Mouse (Mus musculus): ENCODE measurements around the gene Slc35a5. TPM values are rescaled to one million over a fixed set of nuclear protein-coding genes. Genes with fewer than 3 reads are reported as not detected.

Slc35a5 gene
- polyA plus RNA-seq, 3 experiments from 2014 or later = 27.9 to 45.7 (median 36.3) TPM

GRCm38 (mm10) chr16:45110498-45110897 is 48.0 kb downstream of the Slc35a5 start:
- ATAC-seq = no peak

- ATAC-seq = peak; percentile 89
Measured at GRCm38 (mm10) chr16:45108203-45108878, 50.2 kb downstream of the Slc35a5 start.

GRCm38 (mm10) chr16:45104993-45105392 is 53.5 kb downstream of the Slc35a5 start:
- ATAC-seq = no peak

- no peak for ATAC-seq
Measured at GRCm38 (mm10) chr16:45100892-45101291, 57.6 kb downstream of the Slc35a5 start.

- ATAC-seq = no peak
Measured at GRCm38 (mm10) chr16:45098886-45099210, 59.7 kb downstream of the Slc35a5 start.

GRCm38 (mm10) chr16:45098186-45098885 is 60.2 kb downstream of the Slc35a5 start:
- ATAC-seq = no peak

GRCm38 (mm10) chr16:45097467-45097866 is 61.0 kb downstream of the Slc35a5 start:
- ATAC-seq = no peak

GRCm38 (mm10) chr16:45095561-45096482 is 62.7 kb downstream of the Slc35a5 start:
- no peak for ATAC-seq

- no peak for ATAC-seq
Measured at GRCm38 (mm10) chr16:45095030-45095429, 63.5 kb downstream of the Slc35a5 start.

- ATAC-seq = no peak
Measured at GRCm38 (mm10) chr16:45094136-45094756, 64.3 kb downstream of the Slc35a5 start.

GRCm38 (mm10) chr16:45093137-45093731 is 65.3 kb downstream of the Slc35a5 start, which contains the start of gene Ccdc80:
Gene Ccdc80, plus strand, starts transcription at chr16:45093402.
- ATAC-seq = peak; percentile 34

GRCm38 (mm10) chr16:45090005-45090404 is 68.5 kb downstream of the Slc35a5 start:
- ATAC-seq = peak; percentile 85

Other genes starting within 250 kb of the Slc35a5 start
- 1 to 10 TPM in 1 of 3 experiments, not detected in 2; 1.9 TPM for gene Cd200r3, start 215.0 kb downstream of the Slc35a5 start, polyA plus RNA-seq (2017; shearing (Covaris generic))
- gene Ccdc80, start 65.3 kb downstream of the Slc35a5 start, polyA plus RNA-seq (2017; shearing (Covaris generic)) = 1 to 10 TPM; 1.1 to 2.0 (median 1.9) TPM
- gene Atg3, start 79 bp upstream of the Slc35a5 start, polyA plus RNA-seq (2017; shearing (Covaris generic)) = 10 to 100 TPM; 12.3 to 20.2 (median 14.4) TPM
- gene Btla, start 65.6 kb upstream of the Slc35a5 start, polyA plus RNA-seq (2017; shearing (Covaris generic)) = 10 to 100 TPM; 56.8 to 63.2 (median 60.4) TPM

All from inflammation-experienced regulatory T-cells, adult 6 months (primary cell).